Mouse (Mus musculus): ENCODE results near the gene Reep3. TPM values are rescaled to one million over a fixed set of nuclear protein-coding genes. Genes with fewer than 3 reads are reported as not detected.

Gene Reep3
- total RNA-seq, 2 experiments from 2014 or later: 18.4 to 19.7 TPM

DNA sequence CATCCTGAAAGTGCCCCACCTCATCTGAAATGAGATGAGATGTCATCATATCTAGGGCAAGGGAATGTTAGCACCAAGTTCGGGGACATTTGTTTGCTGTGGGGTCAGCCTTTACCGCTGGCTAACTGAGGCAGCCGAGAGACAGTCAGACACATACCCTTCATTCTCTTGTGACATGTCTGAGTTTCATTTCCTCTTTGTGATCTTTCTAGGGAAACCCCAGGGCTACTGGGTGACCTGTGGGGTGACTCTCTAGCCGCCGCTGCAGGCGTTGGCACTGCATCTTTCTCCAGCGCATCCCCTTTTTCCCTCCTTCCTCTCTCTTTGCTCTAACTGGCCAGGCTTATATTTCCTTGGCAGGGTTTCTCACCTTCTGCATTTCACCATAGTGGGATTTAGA lies 98.0 kb downstream of the Reep3 start:
- intact Hi-C loops (cut with DNase I): no loop called here
- DNase-seq (ENCODE audit: low spot score in 2 of 2): no peak

DNA sequence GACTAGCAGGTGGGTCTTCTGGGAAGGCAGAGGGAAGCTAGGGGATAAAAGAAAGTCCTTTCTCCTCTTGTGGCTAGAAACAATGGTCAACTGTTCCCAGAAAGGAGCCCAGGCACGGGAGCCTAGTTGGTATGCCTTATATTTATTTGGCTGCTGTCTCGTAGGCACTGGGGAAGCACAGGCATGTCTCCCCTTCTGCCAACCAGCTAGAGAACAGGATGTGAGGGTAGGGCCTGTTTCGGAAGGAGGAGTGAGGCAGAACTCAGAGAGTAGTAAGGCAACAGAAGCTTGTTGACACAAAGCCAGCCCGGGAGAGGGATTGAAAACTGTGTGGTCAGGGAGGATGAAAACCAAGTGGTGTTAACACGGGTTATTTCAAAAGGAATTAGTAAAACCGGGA lies 101.6 kb downstream of the Reep3 start:
- DNase-seq (ENCODE audit: low spot score in 2 of 2): no peak
- intact Hi-C loops (cut with DNase I): no loop called here

DNA sequence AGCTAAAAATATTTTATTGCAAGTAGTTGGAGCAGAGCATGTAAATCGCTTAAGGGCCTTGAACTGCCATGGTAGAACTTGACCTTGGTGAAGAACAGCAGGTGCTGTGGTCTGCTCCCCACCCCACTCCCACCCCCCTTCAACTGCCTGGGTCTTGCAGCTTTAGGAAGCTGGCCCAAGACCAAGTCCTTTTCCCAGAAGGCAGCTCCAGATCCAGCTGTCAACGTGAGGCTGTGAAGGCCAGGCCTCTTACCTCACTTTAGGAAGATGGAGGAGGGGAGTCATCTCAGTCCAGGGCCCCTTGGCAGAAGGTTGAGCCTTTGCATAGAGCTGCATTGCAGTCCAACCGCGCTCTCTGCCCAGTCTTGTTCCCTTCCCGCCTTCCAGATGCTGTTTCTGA lies 102.3 kb downstream of the Reep3 start:
- no peak for DNase-seq (ENCODE audit: low spot score in 2 of 2)
- intact Hi-C loops (cut with DNase I): no loop called here

DNA sequence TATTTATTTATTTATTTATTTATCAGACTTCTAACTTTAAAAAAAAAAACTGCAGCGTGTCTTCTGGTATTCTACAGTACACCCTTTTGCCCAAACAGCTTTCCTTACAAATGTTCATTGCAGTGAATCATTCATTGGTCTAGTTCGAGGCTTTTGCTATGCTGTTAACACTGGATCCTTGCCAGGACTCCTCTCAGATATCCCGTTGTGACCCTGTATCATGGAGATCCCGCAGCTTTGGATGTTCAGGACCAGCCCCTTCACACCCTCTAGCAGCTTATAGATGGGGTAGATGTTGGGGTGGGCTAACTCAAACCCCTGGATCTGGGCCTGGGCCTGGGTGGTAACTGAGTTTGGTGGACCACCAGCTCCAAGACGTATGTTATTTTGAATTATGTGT lies 104.2 kb downstream of the Reep3 start:
- intact Hi-C loops (cut with DNase I): no loop called here
- no peak for DNase-seq (ENCODE audit: low spot score in 2 of 2)

DNA sequence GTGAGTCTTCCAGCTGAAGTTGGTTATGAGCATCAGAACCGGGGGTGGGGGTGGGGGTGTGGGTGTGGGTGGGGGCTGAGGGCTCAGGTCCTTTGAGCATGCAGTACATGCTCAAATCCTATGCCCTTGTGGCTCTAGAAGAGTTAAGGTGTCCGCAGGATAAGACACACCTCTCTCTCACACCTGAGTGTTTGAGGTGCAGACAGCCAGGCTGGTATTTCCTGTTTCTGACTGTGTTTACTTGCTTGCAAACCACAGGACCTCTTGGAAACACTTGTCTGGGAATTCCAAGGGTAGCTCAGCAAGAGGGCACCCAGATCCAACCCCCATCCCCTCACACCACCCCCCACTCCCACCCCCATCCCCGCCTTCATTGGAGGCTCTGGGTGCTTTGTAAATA lies 106.2 kb downstream of the Reep3 start:
- no peak for DNase-seq (ENCODE audit: low spot score in 2 of 2)
- intact Hi-C loops (cut with DNase I): no loop called here

DNA sequence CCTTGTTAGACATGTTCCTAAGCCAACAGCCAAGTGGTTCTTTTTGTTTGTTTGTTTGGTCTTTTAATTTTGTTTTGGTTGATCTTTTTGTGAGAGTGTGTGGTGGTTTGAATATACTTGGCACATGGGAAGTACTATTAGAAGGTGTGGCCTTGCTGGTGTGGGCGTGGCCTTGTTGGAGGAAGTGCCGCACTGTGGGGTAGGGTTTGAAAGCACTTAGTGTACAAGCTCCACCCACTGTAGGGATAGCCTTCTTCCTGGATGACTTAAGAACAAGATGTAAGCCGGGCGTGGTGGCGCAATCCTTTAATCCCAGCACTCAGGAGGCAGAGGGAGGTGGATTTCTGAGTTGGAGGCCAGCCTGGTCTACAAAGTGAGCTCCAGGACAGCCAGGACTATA lies 113.7 kb downstream of the Reep3 start:
- intact Hi-C loops (cut with DNase I): no loop called here
- DNase-seq (ENCODE audit: low spot score in 2 of 2): no peak

DNA sequence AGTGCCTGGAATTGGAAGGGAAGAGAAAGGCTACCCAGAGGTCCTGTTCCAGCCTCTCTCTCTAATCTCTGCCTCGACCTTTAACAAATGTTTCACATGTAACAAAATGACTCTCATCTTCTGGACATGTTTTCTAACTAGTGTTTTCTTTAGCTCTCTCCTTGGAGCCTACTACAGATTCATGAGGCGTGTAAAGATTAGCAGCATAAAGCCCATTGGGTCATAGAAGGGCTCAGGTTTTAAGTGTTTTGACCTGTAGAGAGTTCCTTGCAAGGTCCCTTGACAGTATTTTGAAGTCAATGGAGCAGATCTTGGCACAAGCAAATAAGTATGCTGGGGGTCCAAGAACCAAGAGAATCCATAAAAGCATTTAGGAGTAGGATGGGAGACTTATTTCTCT lies 118.5 kb downstream of the Reep3 start:
- no peak for DNase-seq (ENCODE audit: low spot score in 2 of 2)

DNA sequence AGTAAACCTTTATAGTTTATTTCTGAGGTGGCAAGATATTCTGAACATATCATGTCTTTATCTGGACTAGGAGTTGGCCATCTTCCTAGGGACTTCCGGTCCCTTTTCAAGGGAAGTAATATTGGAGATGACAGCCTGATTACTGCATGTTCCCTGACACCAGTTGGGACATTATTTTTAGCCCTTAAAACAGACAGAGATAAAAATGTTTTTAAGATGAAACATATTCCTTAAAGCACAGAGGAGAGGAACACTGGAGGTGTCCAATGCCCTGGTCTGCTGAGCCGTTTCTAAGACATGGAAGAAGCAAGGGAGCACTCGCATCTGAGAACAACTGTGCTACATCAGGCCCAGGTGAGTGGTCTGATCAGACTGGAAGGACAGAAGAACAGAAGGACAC lies 119.7 kb downstream of the Reep3 start:
- no peak for DNase-seq (ENCODE audit: low spot score in 2 of 2)
- intact Hi-C loops (cut with DNase I): no loop called here

More for the DNA sequence above, 118.5 kb downstream of the Reep3 start:
- intact Hi-C loops (cut with DNase I): no loop called here

DNA sequence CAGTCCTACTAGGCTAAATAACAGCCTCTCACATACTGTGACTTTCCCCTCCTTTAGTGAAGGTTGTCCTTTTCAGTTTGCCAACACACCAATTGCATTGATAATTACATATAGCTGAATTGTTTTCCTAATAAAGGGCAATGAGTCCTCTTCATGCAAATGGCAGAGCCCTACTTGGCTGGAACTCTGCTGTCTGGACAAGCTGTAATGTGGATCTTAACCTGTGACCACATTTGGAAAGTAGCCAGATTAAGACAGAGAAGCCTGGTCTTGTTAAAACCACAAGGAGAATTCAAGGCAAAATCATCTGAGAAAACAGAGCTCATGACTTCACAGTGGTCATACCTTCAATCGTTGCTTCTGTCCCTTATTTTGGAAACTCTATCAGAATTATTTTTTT lies 121.3 kb downstream of the Reep3 start:
- intact Hi-C loops (cut with DNase I): no loop called here
- DNase-seq (ENCODE audit: low spot score in 2 of 2): no peak

DNA sequence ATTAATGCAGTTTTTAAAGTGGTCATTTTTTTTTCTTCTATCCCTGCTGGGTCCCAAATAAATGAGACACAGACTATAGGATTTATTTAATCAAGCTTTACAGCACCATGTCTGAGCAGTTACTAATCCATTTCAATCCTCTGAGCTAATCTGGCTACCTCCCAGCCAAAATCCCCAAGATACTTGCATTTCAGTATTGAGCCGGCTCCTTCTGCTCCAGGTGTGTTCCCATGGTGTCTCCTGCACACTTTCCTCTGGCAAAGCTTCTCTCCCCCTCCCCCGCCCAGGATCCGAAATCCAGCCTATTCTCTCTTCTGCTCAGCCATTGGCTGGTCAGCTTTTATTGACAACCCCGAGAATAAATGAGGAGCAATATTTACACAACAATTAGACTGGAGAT lies 122.3 kb downstream of the Reep3 start:
- intact Hi-C loops (cut with DNase I): no loop called here
- no peak for DNase-seq (ENCODE audit: low spot score in 2 of 2)

DNA sequence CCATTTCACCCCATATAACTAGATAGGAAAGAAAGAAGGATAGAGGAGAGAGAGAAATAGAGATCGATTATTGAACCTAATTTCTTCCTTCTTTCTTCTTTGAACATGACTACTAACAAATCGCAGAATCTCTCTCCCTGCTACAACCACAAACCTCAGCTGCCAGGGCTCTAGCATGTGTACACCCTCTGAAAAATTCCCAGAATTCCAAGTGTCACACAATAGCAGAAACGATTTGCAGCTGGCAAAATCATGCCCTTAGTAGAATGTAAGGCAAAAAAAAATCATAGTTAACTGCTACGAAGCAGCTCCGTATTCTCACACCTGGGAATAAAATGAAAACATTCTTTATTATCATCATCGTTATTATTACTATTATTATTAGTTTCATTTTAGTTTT lies 122.9 kb downstream of the Reep3 start:
- intact Hi-C loops (cut with DNase I): no loop called here
- no peak for DNase-seq (ENCODE audit: low spot score in 2 of 2)

DNA sequence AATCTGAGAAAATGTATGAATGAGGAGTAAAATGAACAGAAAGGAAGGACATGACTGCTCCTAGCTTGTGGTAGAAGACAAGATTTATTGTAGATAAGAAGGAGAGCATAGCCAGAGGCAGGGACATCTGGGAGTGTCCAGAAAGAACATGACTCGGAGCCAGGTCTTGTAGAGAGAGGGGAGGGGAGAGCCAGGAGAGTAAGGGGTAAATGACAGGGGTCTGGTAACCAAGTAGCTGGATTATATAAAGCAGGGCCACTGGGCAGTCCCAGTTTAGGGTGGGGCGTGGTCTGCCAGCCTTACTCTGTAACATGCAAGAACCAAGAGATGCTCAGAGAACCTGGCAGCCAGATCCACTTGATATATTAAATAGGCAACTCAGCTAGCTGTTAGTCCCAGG lies 123.5 kb downstream of the Reep3 start:
- no peak for DNase-seq (ENCODE audit: low spot score in 2 of 2)
- intact Hi-C loops (cut with DNase I): no loop called here

DNA sequence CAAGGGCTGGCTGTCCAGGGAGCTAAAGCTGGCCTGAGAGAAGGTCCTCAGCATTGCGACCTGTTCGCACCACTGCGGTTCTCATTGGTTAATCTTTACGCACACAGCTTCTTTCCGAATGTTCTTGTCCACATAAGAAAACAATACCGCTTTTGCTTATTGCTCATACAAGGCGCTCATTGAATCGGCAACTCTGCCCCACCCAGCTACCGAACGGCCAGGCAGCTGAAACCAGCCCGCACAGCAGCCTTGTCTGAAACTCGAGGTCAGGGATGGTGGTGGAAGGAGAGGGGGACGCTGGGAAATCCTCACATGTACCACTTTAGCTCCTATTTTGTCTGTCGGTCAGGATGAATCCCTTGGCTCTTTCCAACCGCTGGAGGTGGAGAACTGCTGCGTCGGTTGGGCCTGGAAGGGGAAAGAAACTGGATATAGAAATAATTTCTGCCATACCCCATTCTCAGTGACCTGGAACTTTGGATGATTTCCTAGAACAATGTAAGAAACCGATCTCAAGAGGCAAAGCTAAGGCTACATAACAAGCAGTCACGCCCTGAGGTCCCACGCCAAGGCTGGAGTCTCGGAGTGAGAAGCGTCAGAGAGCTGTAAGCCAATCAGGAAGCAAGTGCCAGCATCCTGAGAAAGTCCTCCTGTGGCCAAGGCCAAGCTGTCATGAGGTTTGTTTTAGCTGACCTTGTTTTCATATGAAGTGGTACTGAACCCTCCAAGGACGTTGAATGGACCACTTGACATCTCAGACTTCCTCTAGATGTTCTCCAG lies 126.2 kb downstream of the Reep3 start:
- intact Hi-C loops (cut with DNase I): no loop called here
- no peak for DNase-seq (ENCODE audit: low spot score in 2 of 2)

DNA sequence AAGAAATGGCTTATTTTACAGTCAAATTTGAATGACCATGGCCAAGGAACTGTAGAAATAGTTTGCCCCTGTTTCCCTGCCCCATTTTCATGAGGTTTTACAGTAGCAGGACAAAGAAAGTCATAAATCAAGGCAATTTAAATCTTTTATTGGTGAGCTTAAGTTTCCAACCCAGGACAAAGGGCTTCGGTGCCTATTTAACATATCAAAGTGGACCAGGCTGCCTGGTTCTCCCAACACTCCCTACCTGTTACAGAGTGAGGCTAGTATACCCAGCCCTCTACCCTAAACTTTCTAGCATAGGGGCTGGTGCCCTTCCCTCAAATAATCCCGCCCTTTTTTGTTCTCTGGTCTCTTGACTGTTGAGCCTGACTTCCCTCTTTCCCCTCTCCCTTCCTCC lies 127.2 kb downstream of the Reep3 start:
- DNase-seq (ENCODE audit: low spot score in 2 of 2): no peak
- intact Hi-C loops (cut with DNase I): no loop called here

DNA sequence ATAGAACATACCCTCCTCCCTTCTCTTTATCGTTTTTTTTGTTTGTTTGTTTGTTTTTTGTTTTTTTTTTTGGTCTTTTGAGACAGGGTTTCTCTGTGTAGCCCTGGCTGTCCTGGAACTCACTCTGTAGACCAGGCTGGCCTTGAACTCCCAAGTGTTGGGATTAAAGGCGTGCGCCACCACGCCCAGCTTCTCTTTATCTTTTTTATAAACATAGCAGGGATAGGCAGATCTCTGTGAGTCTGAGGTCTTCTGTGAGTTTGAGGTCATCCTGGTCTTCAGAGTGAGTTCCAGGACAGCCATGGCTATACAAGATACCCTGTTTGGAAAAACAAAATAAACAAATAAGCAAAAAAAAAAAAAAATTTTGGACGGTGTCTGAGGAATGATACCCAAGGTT lies 127.7 kb downstream of the Reep3 start:
- intact Hi-C loops (cut with DNase I): no loop called here
- DNase-seq (ENCODE audit: low spot score in 2 of 2): no peak

DNA sequence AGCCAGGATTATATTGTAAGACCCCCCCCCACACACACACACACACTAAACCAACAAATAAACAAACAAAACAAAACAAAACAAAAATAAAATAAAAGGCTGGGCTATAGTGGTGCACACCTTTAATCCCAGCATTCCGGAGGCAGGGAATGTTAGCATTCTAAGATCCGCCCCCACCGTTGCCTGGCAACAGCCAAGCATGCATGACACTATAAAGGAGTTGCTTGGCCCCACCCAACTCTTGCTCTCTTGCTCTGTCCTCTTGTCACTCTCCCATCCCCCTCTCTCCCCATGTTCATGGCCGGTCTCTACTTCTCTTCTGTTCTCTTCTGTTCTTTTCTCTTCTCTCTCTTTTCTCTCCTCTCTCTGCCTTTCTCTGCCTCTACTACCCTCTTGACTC lies 128.2 kb downstream of the Reep3 start:
- intact Hi-C loops (cut with DNase I): no loop called here
- DNase-seq (ENCODE audit: low spot score in 2 of 2): no peak

DNA sequence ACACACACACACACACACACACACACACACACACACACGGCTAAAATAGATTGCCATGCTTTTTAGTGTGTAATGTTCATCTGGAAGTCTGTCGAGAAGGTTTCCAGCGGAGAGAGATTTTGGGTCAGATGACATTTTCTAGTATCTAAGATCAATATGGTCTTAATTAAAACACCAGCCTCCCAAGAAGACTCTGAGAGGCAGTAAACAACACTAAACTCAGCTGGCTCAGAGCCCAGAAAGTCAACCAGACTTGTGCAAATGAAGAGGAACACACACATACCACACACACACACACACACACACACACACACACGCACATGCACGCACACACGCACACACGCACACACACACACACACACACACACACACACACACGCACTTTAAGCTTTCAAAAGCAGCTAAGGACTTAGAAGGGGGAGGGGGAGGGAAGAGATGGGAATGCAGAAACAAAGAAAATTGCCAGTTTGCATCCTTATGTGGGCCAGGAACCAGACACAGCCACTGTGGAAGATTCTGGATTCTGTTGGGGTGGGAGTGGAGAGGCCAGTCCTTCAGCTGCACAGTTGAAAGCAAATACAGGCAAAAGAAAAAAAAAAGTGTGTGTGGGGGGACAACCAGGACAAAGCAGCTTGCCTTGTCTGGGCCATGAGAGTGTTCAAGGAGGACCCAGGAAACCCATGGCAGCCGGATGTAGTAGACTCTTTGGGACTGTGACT lies 130.2 kb downstream of the Reep3 start:
- DNase-seq (ENCODE audit: low spot score in 2 of 2): no peak

DNA sequence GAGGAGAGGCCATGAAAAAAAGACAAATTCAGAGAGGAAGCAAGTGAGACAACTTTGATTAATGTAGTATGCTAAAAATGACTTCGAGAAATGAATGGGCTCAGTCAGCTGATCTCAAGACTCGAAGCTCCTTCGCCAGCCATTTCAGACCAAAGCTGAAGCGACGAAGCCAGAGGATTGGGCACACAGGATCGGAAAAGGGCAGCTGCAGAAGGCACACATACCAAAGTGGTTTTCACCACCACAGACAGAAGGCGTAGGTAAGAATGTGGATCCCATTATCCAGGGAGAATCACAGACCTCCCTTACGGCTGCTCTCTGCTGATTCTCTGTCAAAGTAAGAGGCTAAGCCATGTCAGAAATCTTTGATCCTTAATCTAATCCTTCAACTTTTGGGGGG lies 136.6 kb downstream of the Reep3 start:
- intact Hi-C loops (cut with DNase I): no loop called here
- DNase-seq (ENCODE audit: low spot score in 2 of 2): no peak

More for the DNA sequence above, 130.2 kb downstream of the Reep3 start:
- intact Hi-C loops (cut with DNase I): no loop called here

Measured in left cerebral cortex, postnatal 36 days (tissue).